In the genomic region with DNA sequence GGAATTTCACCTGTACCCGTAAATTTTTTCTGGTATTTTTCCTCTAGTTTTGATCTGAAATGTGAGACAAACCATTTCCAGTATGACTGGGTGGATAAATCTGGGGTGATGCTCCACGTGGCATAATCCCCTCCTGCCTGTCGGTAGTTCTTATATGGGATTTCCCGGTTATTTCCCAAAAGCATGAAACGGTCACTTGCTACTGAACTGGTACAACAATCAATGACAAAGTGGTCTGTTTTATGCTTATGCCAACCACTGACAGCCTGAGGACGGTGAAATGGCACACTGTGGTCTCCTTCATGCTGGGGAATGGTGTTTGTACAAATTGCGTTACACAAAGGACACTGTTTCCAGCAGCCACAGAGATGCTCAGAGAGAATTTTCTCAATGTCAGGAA, we compare ENCODE assay signal across 18 mouse cellular contexts. TPM values are rescaled to one million over a fixed set of nuclear protein-coding genes. Genes with fewer than 3 reads are reported as not detected.
"Had no signal": no experiment of that assay in that cellular context is flagged by ENCODE, and none has a peak within 500 bp of the region (broad histone marks: within the 10 kb centered on the region; RNA-seq: fewer than 3 reads in every experiment).

No protein-coding gene starts in this region.

- H3K4me1 ChIP-seq: neural tube, embryonic 12.5 days; neural tube, embryonic 13.5 days; neural tube, embryonic 15.5 days; stomach, embryonic 15.5 days had no signal

- H3K4me2 ChIP-seq: neural tube, embryonic 12.5 days; neural tube, embryonic 13.5 days; neural tube, embryonic 15.5 days; stomach, embryonic 15.5 days had no signal

- DNase-seq: retina, postnatal 1 day; right cerebral cortex, adult 18-20 months; right cerebral cortex, postnatal 14 days; right cerebral cortex, postnatal 25 days; right cerebral cortex, postnatal 4 days; spleen, adult 18-20 months; thymus, adult 18-20 months; thymus, adult 2 months; thymus, postnatal 14 days; thymus, postnatal 25 days; thymus, postnatal 36 days; thymus, postnatal 4 days had no signal

- H3K4me3 ChIP-seq: neural tube, embryonic 12.5 days; neural tube, embryonic 13.5 days; neural tube, embryonic 15.5 days; stomach, embryonic 15.5 days had no signal

- H3K27me3 ChIP-seq: neural tube, embryonic 12.5 days; neural tube, embryonic 13.5 days; neural tube, embryonic 15.5 days; stomach, embryonic 15.5 days had no signal

- H3K27ac ChIP-seq: neural tube, embryonic 12.5 days; neural tube, embryonic 13.5 days; neural tube, embryonic 15.5 days; stomach, embryonic 15.5 days; stomach, postnatal 0 days had no signal

- H3K36me3 ChIP-seq: neural tube, embryonic 12.5 days; neural tube, embryonic 13.5 days; neural tube, embryonic 15.5 days; stomach, embryonic 15.5 days had no signal

- H3K9me3 ChIP-seq: neural tube, embryonic 12.5 days; neural tube, embryonic 13.5 days; neural tube, embryonic 15.5 days; stomach, embryonic 15.5 days had no signal

- H3K9ac ChIP-seq: neural tube, embryonic 12.5 days; neural tube, embryonic 13.5 days; neural tube, embryonic 15.5 days; stomach, embryonic 15.5 days had no signal

RNA-seq across cellular contexts. Expression of a gene that starts 36.8 kb away (rescaled TPM):
- total RNA-seq: neutrophil, adult 5-6 weeks had no signal
